Mouse (Mus musculus) C2C12 (cell line): ENCODE measurements at regions not wholly inside any gene's neighbourhood (a gene's known extent, or its start where the extent isn't known, plus 50 kb on each side); places are given as distances from the start of the nearest gene placed in this dataset.

Experiments
- CEBPB ChIP-seq: IDR thresholded peaks from one replicate; pipeline ENCODE4 v1.6.1; 2011; ENCODE audit warnings: low read depth, mild to moderate bottlenecking, control low read depth, moderate library complexity
- CTCF ChIP-seq: IDR thresholded peaks from one replicate; pipeline ENCODE4 v1.5.1; 2011; ENCODE audit not compliant: control insufficient read depth, insufficient read depth, insufficient read length
- FOSL1 ChIP-seq: IDR thresholded peaks from one replicate; pipeline ENCODE4 v1.8.0; 2011; ENCODE audit warnings: mild to moderate bottlenecking, low read length; ENCODE audit not compliant: poor library complexity, insufficient read depth, severe bottlenecking
- MAX ChIP-seq: IDR thresholded peaks from one replicate; pipeline ENCODE4 v1.6.1; 2011; ENCODE audit warnings: mild to moderate bottlenecking, control low read depth
- MYOD1 ChIP-seq: IDR thresholded peaks from one replicate; pipeline ENCODE4 v1.6.1; 2011; ENCODE audit warnings: low read depth; ENCODE audit not compliant: control insufficient read depth, insufficient read length
- MYOG ChIP-seq: IDR thresholded peaks from one replicate; pipeline ENCODE4 v1.6.1; 2011; ENCODE audit not compliant: control insufficient read depth, insufficient read length; ENCODE audit errors: extremely low read depth
- USF1 ChIP-seq: IDR thresholded peaks from one replicate; pipeline ENCODE4 v1.6.1; 2011; ENCODE audit warnings: low read depth, mild to moderate bottlenecking, control low read depth, moderate library complexity

DNA sequence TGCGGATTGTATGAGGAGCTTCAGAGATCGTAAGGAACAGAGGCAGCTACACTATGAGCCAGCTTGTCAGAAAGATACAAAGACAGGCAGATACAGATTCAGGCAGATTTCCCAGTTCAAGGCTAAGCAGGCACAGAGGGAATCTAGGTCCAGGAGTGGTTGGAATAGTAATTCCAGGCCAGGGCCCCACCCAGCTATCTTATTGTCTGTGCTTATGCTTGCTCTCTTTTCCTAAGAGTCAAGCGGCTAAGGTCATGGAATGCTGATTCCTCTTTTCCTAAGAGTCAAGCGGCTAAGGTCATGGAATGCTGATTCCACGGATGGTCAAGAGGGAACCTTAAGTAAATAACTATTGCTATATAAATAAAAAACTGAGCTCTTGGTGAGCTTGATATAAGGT, 520.7 kb upstream of the Lrrc6 start:
- TF ChIP-seq CTCF (no peak), USF1 (no peak), CEBPB (no peak), FOSL1 (no peak), MAX (no peak), MYOD1 (no peak), MYOG (no peak)
